Mouse (Mus musculus) limb, embryonic 14.5 days (tissue): Measurements from ENCODE around the gene Enc1. TPM values are rescaled to one million over a fixed set of nuclear protein-coding genes. Genes with fewer than 3 reads are reported as not detected.

Source experiments
- ATAC-seq: fragments of 200-750 bp; cut with Nextera tagmentation; 2 replicates; pipeline ENCODE4 v1.8.0; 2017; ENCODE audit warnings: low read depth, moderate number of reproducible peaks, moderate TSS enrichment; ENCODE audit not compliant: low FRiP score
- DNase-seq: peaks from one replicate; pipeline ENCODE4 v3.0.0-alpha.2; 2015; ENCODE audit warnings: low spot score
- H3K27ac ChIP-seq: fragments of 300-500 bp; sonication (generic); replicated peaks from 2 replicates; pipeline ENCODE4 v1.5.1; 2014; ENCODE audit warnings: low read depth, mild to moderate bottlenecking, low read length, moderate library complexity, mixed read lengths
- H3K27me3 ChIP-seq: fragments of 300-500 bp; sonication (generic); 2 replicates; pipeline ENCODE4 v1.6.1; 2014; ENCODE audit warnings: low read length, mixed read lengths; ENCODE audit not compliant: control insufficient read depth, insufficient read depth
- H3K36me3 ChIP-seq: fragments of 300-500 bp; sonication (generic); 2 replicates; pipeline ENCODE4 v1.6.1; 2014; ENCODE audit warnings: mild to moderate bottlenecking, low read length, moderate library complexity, mixed read lengths; ENCODE audit not compliant: control insufficient read depth, insufficient read depth
- H3K4me1 ChIP-seq: fragments of 300-500 bp; sonication (generic); 2 replicates; pipeline ENCODE4 v1.6.1; 2014; ENCODE audit warnings: antibody characterized with exemption, low read length, mixed read lengths; ENCODE audit not compliant: control insufficient read depth, insufficient read depth
- H3K4me2 ChIP-seq: fragments of 300-500 bp; sonication (generic); replicated peaks from 2 replicates; pipeline ENCODE4 v1.6.1; 2014; ENCODE audit warnings: low read depth, mild to moderate bottlenecking, low read length, moderate library complexity; ENCODE audit not compliant: severe bottlenecking
- H3K4me3 ChIP-seq: fragments of 300-500 bp; sonication (generic); replicated peaks from 2 replicates; pipeline ENCODE4 v1.5.1; 2014; ENCODE audit warnings: low read length
- H3K9ac ChIP-seq: fragments of 300-500 bp; sonication (generic); 2 replicates; pipeline ENCODE4 v1.6.1; 2014; ENCODE audit warnings: mild to moderate bottlenecking, low read depth, low read length, moderate library complexity; ENCODE audit not compliant: severe bottlenecking
- H3K9me3 ChIP-seq: fragments of 300-500 bp; sonication (generic); 2 replicates; pipeline ENCODE4 v1.6.1; 2016; ENCODE audit warnings: low read length; ENCODE audit not compliant: control insufficient read depth
- POLR2A ChIP-seq: fragments of 200-500 bp; IDR thresholded peaks from 2 replicates; pipeline ENCODE4 v1.8.0; 2012; ENCODE audit warnings: inconsistent platforms, mild to moderate bottlenecking, moderate library complexity, borderline replicate concordance; ENCODE audit not compliant: insufficient read depth, insufficient read length; ENCODE audit errors: extremely low read depth
- WGBS: fragments of 180-500 bp; shearing (Covaris S2); extraction: QIAGEN DNeasy Blood & Tissue Kit; methylation state at CpG from one replicate; pipeline ENCODE4 v1.1.7; 2014; 5-methylcytosine and 5-hydroxymethylcytosine counted together
- polyA plus RNA-seq, 2 experiments: library from polyadenylated mRNA; depleted of rRNA in 1 of 2; stranded (reverse) in 1 of 2; unstranded in 1 of 2; fragments of >200 nt; fragmentation: Nextera tagmentation in 1 of 2; extraction: Ambion mirVana in 1 of 2; gene quantifications; 2 replicates each; pipeline versions ENCODE4 v1.2.1 to v1.2.3; 2012 to 2014

Enc1 gene
- polyA plus RNA-seq, 2 experiments: 8.9 to 33.5 TPM

DNA sequence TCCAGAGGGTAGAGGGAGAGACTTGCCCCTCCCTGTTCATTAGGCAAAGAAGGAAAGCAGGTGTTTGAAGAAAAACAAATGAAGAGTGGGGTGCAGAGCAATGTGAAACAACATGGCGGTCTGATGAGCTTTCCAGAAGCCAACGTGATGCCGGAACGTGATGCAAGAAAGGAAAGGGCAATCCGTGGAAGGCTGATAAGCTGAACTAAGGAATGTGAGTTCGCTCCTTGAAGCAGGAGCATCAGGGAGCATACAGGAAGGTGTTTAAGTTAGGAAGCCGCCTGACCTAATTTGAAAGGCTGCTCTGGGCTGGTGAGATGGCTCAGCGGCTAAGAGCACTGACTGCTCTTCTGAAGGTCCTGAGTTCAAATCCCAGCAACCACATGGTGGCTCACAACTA lies 55.4 kb downstream of the Enc1 start:
- Histone ChIP-seq H3K27ac (no peak overlapping the region), H3K9ac (no peak overlapping the region), H3K4me3 (no peak overlapping the region), H3K9me3 (no peaks in the 10 kb centered on the region), H3K4me1 (peaks cover 7% of the 10 kb centered on the region), H3K4me2 (no peak overlapping the region), H3K27me3 (no peaks in the 10 kb centered on the region), H3K36me3 (no peaks in the 10 kb centered on the region)
- WGBS: 82% methylated on average over 8 of the region's 8 CpGs
- TF ChIP-seq POLR2A: no peak
- ATAC-seq (no peak), DNase-seq (no peak)

DNA sequence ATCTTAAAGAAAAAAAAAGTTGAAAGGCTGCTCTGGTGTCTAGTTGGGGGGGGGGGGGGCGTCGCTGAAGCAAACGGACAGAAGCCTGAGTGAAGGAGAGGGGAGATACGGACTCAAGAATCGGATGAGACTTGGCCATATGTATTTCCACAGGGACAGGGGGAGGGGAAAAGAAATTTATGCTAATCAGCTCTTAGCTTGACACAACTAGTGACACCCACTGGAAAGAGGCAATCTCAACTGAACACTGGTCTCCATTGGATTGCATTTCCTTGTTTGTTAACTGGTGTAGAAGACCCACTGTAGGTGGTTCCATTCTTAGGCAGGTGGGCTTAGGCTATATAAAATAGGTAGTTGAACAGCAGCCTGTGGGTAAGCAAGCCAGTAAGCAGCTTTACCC lies 55.9 kb downstream of the Enc1 start:
- H3K4me2 ChIP-seq: no peak overlapping the region
- no peak overlapping the region for H3K4me3 ChIP-seq
- no peaks in the 10 kb centered on the region for H3K9me3 ChIP-seq
- WGBS: 94% methylated on average over 5 of the region's 5 CpGs
- H3K4me1 ChIP-seq: peaks cover 4% of the 10 kb centered on the region; the same call in 1 of the 2 replicates
- no peak overlapping the region for H3K27ac ChIP-seq
- no peak for DNase-seq
- no peak for ATAC-seq
- no peak overlapping the region for H3K9ac ChIP-seq
- H3K36me3 ChIP-seq: no peaks in the 10 kb centered on the region
- TF ChIP-seq POLR2A: no peak
- H3K27me3 ChIP-seq: no peaks in the 10 kb centered on the region

DNA sequence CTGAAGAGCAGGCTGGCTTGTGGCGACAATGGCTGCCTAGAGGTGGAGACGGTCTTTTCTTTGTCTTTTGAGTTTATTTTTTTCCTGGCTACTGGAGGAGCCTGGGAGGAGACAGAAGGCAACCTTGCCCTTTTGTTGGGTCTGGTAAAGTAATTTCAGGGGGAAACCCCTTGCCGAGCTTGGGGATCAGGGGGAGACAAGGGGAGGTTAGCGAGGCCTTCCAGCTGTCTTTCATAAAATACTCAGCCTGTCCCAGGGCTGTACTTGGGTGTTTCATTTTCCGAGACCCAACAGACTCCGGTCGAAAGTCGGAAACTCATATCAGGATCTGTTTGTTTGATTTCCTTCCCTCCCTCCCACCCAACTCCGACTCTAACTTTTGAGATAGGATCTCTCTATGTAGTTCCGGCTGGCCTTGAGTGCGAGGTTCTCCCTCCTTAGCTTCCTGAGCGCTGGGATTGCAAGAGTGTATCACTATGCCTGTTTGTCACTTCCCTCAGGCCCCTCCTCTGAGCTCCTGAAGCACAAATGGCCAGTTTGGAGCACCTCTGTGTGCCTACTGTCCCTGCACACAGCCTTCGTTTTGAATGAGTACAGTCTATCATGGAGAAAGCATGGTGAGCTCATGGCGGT lies 56.6 kb downstream of the Enc1 start:
- TF ChIP-seq POLR2A: no peak
- Histone ChIP-seq H3K9ac (no peak overlapping the region), H3K4me1 (peaks cover 1% of the 10 kb centered on the region; the same call in 1 of the 2 replicates), H3K27me3 (no peaks in the 10 kb centered on the region), H3K4me3 (no peak overlapping the region), H3K4me2 (no peak overlapping the region), H3K9me3 (no peaks in the 10 kb centered on the region), H3K27ac (no peak overlapping the region), H3K36me3 (no peaks in the 10 kb centered on the region)
- DNase-seq: no peak
- ATAC-seq: no peak
- WGBS: 63% methylated on average over 14 of the region's 14 CpGs

DNA sequence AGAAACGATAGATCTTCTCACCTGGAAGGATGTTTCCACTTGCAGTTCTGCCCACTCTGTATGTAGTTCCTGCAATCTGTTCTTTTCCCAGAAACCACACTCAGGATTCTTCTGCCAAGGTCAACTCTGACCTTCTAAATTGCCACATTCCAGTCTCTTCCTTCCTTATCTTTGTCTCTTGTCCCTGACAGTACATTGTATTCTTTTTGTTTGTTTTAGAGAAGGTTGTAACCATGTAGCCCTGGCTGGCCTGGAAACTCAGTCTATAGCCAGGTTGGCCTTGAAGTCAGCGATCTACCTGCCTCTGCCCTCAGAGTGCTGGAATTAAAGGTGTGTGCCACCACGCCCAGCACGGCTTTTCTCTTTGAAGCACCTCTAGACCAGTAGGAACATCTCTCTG lies 58.0 kb downstream of the Enc1 start:
- no peaks in the 10 kb centered on the region for H3K27me3 ChIP-seq
- no peaks in the 10 kb centered on the region for H3K36me3 ChIP-seq
- H3K4me3 ChIP-seq: no peak overlapping the region
- 89% methylated on average over 4 of the region's 4 CpGs for WGBS
- no peaks in the 10 kb centered on the region for H3K4me1 ChIP-seq
- H3K4me2 ChIP-seq: no peak overlapping the region
- DNase-seq (no peak), ATAC-seq (no peak)
- H3K9me3 ChIP-seq: no peaks in the 10 kb centered on the region
- no peak for TF ChIP-seq POLR2A
- H3K9ac ChIP-seq: no peak overlapping the region
- H3K27ac ChIP-seq: no peak overlapping the region

DNA sequence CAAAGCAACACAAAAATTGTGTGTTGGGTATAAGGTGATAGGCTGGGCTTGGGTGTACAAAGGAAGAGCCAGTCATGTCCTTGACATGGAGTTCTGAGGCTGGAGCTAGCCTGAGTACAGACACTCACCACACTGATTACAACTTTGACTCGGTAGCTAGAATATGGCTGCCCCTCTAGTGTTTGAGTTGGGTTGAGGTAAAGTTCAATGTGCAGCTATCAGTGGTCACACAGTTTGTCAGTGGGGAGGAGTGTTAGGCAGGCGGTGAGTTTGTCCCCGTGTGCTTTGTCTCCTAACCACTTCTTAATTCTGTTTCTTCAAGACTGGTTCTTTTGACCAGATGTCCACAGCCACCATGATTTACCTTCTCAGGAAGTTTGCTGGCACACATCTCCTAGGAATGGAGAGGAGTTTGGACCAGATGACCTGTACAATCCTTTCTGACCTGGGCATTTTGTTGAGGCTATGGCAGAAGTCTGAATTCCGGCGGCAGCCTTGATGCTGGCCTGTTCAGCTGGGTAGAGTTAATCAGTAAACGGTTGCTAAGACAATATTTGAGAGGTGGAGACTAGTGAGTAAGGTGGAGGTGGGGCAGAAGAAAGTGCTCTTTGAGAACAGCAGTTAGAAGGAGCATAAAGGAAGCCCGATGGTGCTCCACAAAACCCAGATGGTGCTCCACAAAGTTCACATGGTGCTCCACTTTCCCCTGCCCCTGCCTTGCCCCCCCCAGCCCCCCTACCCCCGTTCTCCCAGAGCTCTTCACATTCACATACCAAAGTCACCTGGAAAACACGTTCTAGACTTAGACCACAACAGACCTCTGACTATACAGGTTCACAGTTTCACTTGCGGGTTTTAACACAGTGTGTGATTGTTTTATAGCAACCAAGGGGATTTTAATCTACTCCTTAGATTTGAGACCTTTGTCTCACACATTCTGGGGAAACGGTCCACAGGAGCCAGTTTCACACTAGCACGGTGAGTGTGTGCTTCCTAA lies 59.3 kb downstream of the Enc1 start:
- no peak for DNase-seq
- no peak overlapping the region for H3K4me3 ChIP-seq
- no peak overlapping the region for H3K4me2 ChIP-seq
- 0 out of 2 replicates have a peak, but pooled peaks have one; percentile 44 for ATAC-seq
- no peak for TF ChIP-seq POLR2A
- no peaks in the 10 kb centered on the region for H3K9me3 ChIP-seq
- H3K9ac ChIP-seq: no peak overlapping the region
- no peaks in the 10 kb centered on the region for H3K4me1 ChIP-seq
- WGBS: 59% methylated on average over 12 of the region's 12 CpGs
- no peaks in the 10 kb centered on the region for H3K36me3 ChIP-seq
- H3K27ac ChIP-seq: no peak overlapping the region
- H3K27me3 ChIP-seq: no peaks in the 10 kb centered on the region

Other genes starting within 250 kb of the Enc1 start
- gene 1700029F12Rik, start 206.7 kb upstream of the Enc1 start, polyA plus RNA-seq (2012; rRNA removed): not detected in 2 replicates
- gene 1700029F12Rik, start 206.7 kb upstream of the Enc1 start, polyA plus RNA-seq (2014; fragmentation: Nextera tagmentation; extraction: Ambion mirVana): not detected in 2 replicates
- 1.7 and 1.8 TPM in 2 replicates for gene Fam169a, start 173.8 kb upstream of the Enc1 start, polyA plus RNA-seq (2012; rRNA removed)
- gene Fam169a, start 173.8 kb upstream of the Enc1 start, polyA plus RNA-seq (2014; fragmentation: Nextera tagmentation; extraction: Ambion mirVana): 2.8 and 3.6 TPM in 2 replicates
- gene Gm6169, start 141.9 kb upstream of the Enc1 start, polyA plus RNA-seq (2012; rRNA removed): 2.1 and 2.8 TPM in 2 replicates
- gene Gm6169, start 141.9 kb upstream of the Enc1 start, polyA plus RNA-seq (2014; fragmentation: Nextera tagmentation; extraction: Ambion mirVana): 5.0 and 5.1 TPM in 2 replicates
- gene Gfm2, start 103.2 kb upstream of the Enc1 start, polyA plus RNA-seq (2012; rRNA removed): 26.9 and 29.6 TPM in 2 replicates
- 28.2 and 29.1 TPM in 2 replicates for gene Gfm2, start 103.2 kb upstream of the Enc1 start, polyA plus RNA-seq (2014; fragmentation: Nextera tagmentation; extraction: Ambion mirVana)
- gene Nsa2, start 103.2 kb upstream of the Enc1 start, polyA plus RNA-seq (2012; rRNA removed): 66.8 and 121 TPM in 2 replicates
- gene Nsa2, start 103.2 kb upstream of the Enc1 start, polyA plus RNA-seq (2014; fragmentation: Nextera tagmentation; extraction: Ambion mirVana): 88.3 and 88.4 TPM in 2 replicates
- 46.3 and 50.7 TPM in 2 replicates for gene Hexb, start 42.7 kb upstream of the Enc1 start, polyA plus RNA-seq (2012; rRNA removed)
- 60.1 and 60.5 TPM in 2 replicates for gene Hexb, start 42.7 kb upstream of the Enc1 start, polyA plus RNA-seq (2014; fragmentation: Nextera tagmentation; extraction: Ambion mirVana)